Mouse (Mus musculus): ENCODE data around the gene Wdr6. TPM values are rescaled to one million over a fixed set of nuclear protein-coding genes. Genes with fewer than 3 reads are reported as not detected.

Wdr6 gene
- total and polyA plus RNA-seq, 3 experiments, result 22.6 to 36.3 (median 30.0) TPM

GRCm38 (mm10) chr9:108574921-108575320, 3.6 kb downstream of the Wdr6 start:
- Histone ChIP-seq H3K36me3 (replicated peaks) (peaks cover 85% of the 10 kb centered on the region), H3K9me3 (replicated peaks) (no peaks in the 10 kb centered on the region), H3K27me3 (ENCODE audit: insufficient read depth, low read length) (no peaks in the 10 kb centered on the region), H3K4me3 (ENCODE audit: low read depth, low read length) (no peak overlapping the region), H3K4me1 (ENCODE audit: insufficient read depth, low read depth, low read length) (peaks cover 86% of the 10 kb centered on the region)
- DNase-seq (ENCODE audit: low spot score), result no peak
- ATAC-seq (ENCODE audit: extremely low read depth, insufficient number of reproducible peaks, low FRiP score, poor library complexity, severe bottlenecking), result no peak
- TF ChIP-seq GATA1 (IDR thresholded peaks at IDR 0.05; ENCODE audit: borderline replicate concordance, low read length), result no peak
- no peak for TF ChIP-seq POLR2AphosphoS5 (IDR thresholded peaks at IDR 0.05; ENCODE audit: insufficient replicate concordance, low read depth, low read length)
- TF ChIP-seq GATA2 (IDR thresholded peaks at IDR 0.05; ENCODE audit: borderline replicate concordance, low read depth, low read length), result no peak
- no peak for TF ChIP-seq CTCF (IDR thresholded peaks at IDR 0.05; ENCODE audit: low read depth, low read length)
- no peak for TF ChIP-seq TAL1 (conservative IDR thresholded peaks at IDR 0.05; ENCODE audit: low read depth, low read length)

GRCm38 (mm10) chr9:108573774-108574690, 4.5 kb downstream of the Wdr6 start:
- peaks cover 78% of the 10 kb centered on the region for H3K36me3 ChIP-seq (replicated peaks)
- H3K27me3 ChIP-seq (ENCODE audit: insufficient read depth, low read length), result no peaks in the 10 kb centered on the region
- peaks cover 84% of the 10 kb centered on the region for H3K4me1 ChIP-seq (ENCODE audit: insufficient read depth, low read depth, low read length)
- DNase-seq (ENCODE audit: low spot score) (no peak), ATAC-seq (ENCODE audit: extremely low read depth, insufficient number of reproducible peaks, low FRiP score, poor library complexity, severe bottlenecking) (no peak)
- no peak for TF ChIP-seq GATA2 (IDR thresholded peaks at IDR 0.05; ENCODE audit: borderline replicate concordance, low read depth, low read length)
- peak; percentile 20; the same call in 1 of the 2 replicates for TF ChIP-seq POLR2AphosphoS5 (IDR thresholded peaks at IDR 0.05; ENCODE audit: insufficient replicate concordance, low read depth, low read length)
- peak; percentile 45 for TF ChIP-seq CTCF (IDR thresholded peaks at IDR 0.05; ENCODE audit: low read depth, low read length)
- peak overlapping the region; percentile 5; the same call in 1 of the 2 replicates for H3K4me3 ChIP-seq (ENCODE audit: low read depth, low read length)
- H3K9me3 ChIP-seq (replicated peaks), result no peaks in the 10 kb centered on the region

DNA sequence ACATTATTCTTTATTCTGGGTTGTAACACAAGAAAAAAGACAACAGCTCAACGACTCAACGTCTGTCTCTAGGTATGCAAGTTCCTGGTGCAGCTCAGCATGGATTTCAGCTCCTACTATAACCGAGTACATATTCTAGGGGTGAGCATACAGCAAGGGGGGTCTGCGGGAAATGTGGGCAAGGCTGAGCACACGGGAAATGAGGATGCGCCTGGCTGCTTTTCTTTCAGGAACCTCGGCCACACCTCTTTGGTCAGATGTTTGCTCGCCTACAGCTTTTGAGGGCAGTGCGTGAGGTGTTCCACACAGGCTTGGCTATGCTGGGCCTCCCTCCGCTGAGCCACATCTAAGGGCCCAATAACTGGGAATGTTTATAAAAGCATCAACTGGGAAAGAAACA, 6.2 kb downstream of the Wdr6 start:
- no peaks in the 10 kb centered on the region for H3K27me3 ChIP-seq (ENCODE audit: insufficient read depth, low read length)
- H3K4me3 ChIP-seq (ENCODE audit: low read depth, low read length), result no peak overlapping the region
- no peaks in the 10 kb centered on the region for H3K9me3 ChIP-seq (replicated peaks)
- DNase-seq (ENCODE audit: low spot score), result no peak
- no peak for ATAC-seq (ENCODE audit: extremely low read depth, insufficient number of reproducible peaks, low FRiP score, poor library complexity, severe bottlenecking)
- H3K36me3 ChIP-seq (replicated peaks), result peaks cover 82% of the 10 kb centered on the region
- peaks cover 85% of the 10 kb centered on the region for H3K4me1 ChIP-seq (ENCODE audit: insufficient read depth, low read depth, low read length)
- TF ChIP-seq CTCF (IDR thresholded peaks at IDR 0.05; ENCODE audit: low read depth, low read length) (no peak), TAL1 (conservative IDR thresholded peaks at IDR 0.05; ENCODE audit: low read depth, low read length) (no peak), GATA2 (IDR thresholded peaks at IDR 0.05; ENCODE audit: borderline replicate concordance, low read depth, low read length) (no peak), POLR2AphosphoS5 (IDR thresholded peaks at IDR 0.05; ENCODE audit: insufficient replicate concordance, low read depth, low read length) (no peak), GATA1 (IDR thresholded peaks at IDR 0.05; ENCODE audit: borderline replicate concordance, low read length) (no peak)

- TF ChIP-seq TAL1 (conservative IDR thresholded peaks at IDR 0.05; ENCODE audit: low read depth, low read length) (no peak), GATA2 (IDR thresholded peaks at IDR 0.05; ENCODE audit: borderline replicate concordance, low read depth, low read length) (no peak), GATA1 (IDR thresholded peaks at IDR 0.05; ENCODE audit: borderline replicate concordance, low read length) (no peak), CTCF (IDR thresholded peaks at IDR 0.05; ENCODE audit: low read depth, low read length) (no peak), POLR2AphosphoS5 (IDR thresholded peaks at IDR 0.05; ENCODE audit: insufficient replicate concordance, low read depth, low read length) (no peak)
- peak overlapping the region; percentile 2; the same call in 1 of the 2 replicates for H3K4me3 ChIP-seq (ENCODE audit: low read depth, low read length)
- H3K9me3 ChIP-seq (replicated peaks), result no peaks in the 10 kb centered on the region
- H3K27me3 ChIP-seq (ENCODE audit: insufficient read depth, low read length), result no peaks in the 10 kb centered on the region
- H3K4me1 ChIP-seq (ENCODE audit: insufficient read depth, low read depth, low read length), result peaks cover 80% of the 10 kb centered on the region
- H3K36me3 ChIP-seq (replicated peaks), result peaks cover 75% of the 10 kb centered on the region
- ATAC-seq (ENCODE audit: extremely low read depth, insufficient number of reproducible peaks, low FRiP score, poor library complexity, severe bottlenecking) (no peak), DNase-seq (ENCODE audit: low spot score) (no peak)
These were observed 7.1 kb downstream of the Wdr6 start for GRCm38 (mm10) chr9:108571401-108571973.

DNA sequence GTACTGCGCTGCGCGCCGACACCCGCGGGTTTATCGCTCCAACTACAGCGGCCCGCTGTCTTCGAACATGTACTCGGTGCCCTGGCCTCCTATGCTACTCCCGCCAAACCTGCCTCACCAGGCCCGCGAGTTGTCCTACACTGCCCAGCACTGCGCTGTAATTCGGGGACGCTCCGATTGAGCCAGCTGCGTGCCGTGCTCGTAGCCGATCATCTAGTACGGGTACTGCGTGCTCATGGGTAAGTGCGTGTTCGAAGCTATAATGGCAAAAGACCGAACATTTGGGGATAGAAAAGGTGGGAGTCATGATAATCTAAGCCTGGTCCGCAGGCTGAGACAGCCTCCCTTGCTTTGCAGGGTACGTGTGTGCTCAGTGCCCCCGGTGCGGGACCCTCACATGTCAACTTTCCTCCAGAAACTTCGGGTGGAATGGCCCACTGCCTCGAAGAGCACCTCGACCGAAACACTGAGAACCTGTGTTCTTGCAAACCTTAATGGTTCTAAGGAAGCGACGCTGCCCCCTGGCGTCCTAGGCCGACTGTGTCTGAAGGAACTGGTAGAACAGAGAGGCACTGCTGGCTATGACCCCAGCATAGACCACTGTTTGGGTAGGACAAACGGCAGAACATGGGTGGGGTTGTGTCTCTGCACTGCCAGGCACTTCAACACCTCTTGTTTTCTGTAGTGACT, 8.2 kb downstream of the Wdr6 start:
- no peak for ATAC-seq (ENCODE audit: extremely low read depth, insufficient number of reproducible peaks, low FRiP score, poor library complexity, severe bottlenecking)
- DNase-seq (ENCODE audit: low spot score), result peak; percentile 74
- H3K4me1 ChIP-seq (ENCODE audit: insufficient read depth, low read depth, low read length), result peaks cover 86% of the 10 kb centered on the region

More for the DNA sequence above, 8.2 kb downstream of the Wdr6 start:
- no peaks in the 10 kb centered on the region for H3K27me3 ChIP-seq (ENCODE audit: insufficient read depth, low read length)
- H3K36me3 ChIP-seq (replicated peaks), result peaks cover 73% of the 10 kb centered on the region
- TF ChIP-seq TAL1 (conservative IDR thresholded peaks at IDR 0.05; ENCODE audit: low read depth, low read length) (no peak), POLR2AphosphoS5 (IDR thresholded peaks at IDR 0.05; ENCODE audit: insufficient replicate concordance, low read depth, low read length) (no peak), CTCF (IDR thresholded peaks at IDR 0.05; ENCODE audit: low read depth, low read length) (peak; percentile 62)
- peak overlapping the region; percentile 86 for H3K4me3 ChIP-seq (ENCODE audit: low read depth, low read length)
- no peaks in the 10 kb centered on the region for H3K9me3 ChIP-seq (replicated peaks)
